Mouse (Mus musculus) embryo, embryonic 10.5 days (tissue): ENCODE data around the gene Rbfox2.

ENCODE experiments used
- DNase-seq: peaks from one replicate; pipeline ENCODE4 v3.0.0-alpha.2; 2015; ENCODE audit warnings: low spot score

Gene Rbfox2

DNA sequence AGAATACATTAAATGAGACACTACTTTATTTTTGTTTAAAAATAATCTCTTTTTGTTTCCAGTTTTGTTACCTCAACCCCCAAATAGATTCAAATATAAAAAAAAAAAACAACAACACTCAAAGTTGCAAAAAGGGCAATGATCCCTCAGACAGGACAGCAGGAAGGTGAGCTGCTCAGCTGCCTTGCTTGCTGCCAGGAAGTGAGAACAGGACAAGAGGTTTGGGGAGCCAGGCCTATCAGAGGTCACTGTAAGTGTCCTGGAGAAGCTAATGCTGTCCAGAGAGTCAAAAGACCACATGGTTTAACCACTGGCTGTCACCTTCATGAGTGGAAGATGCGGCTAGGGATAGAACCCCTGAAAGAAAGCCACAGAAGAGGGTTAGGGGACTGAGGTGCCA lies 161.8 kb downstream of the Rbfox2 start:
- no peak for DNase-seq

DNA sequence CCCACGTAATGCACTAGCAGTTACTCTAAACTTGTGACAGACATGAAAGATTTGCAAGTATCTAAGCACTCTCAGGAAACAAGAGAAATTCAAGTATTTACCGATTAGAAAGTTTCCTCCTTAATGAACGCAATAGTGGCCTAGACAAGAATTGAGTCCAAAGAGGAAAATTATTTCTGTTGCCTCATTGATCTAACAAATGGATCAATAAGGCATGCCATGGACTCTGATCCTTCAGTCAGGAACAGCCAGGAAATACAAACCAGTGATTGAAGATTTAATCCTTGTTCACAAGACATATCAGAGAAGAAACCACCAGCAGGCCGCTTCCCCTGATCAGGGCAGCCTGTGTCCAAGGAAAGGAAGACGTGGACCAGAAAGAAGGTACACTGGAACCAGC lies 164.0 kb downstream of the Rbfox2 start:
- no peak for DNase-seq

DNA sequence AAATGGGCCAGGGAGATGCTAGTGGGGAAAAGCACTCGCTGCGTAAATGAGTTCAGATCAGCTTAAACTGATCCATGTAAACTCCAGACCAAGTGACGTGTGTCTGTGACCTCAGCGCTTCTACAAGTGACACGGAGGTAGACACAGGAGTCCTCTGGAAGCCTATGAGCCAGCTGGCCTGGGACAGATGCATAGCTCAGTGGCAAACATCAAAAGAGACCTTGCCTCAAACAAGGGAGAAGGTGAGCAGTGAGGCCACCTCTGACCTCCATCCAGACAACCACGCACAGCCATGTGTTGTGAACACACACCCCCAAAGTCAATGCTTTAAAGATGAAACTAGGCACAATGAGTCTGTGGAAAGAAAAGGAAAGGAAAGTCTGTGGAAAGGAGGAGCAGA lies 164.5 kb downstream of the Rbfox2 start:
- DNase-seq = no peak

DNA sequence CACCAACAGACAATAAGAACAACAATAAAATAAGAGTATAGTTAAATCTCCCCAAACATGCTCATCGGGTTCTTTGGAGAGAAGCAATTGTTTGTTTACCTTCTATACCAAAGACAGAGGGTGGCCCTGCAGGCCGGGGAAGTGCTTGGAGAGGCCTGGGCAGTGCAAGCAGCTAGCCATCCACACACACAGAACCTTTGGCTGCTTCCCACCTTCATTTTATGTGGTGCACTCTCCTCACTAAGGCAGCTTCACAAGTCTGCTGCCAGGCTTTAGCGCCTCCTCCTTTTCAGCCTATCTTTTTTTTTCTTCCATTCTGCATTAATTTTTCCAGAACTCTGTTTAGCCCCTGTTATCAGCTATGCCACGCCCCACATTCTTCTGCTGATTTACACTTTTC lies 165.1 kb downstream of the Rbfox2 start:
- no peak for DNase-seq

DNA sequence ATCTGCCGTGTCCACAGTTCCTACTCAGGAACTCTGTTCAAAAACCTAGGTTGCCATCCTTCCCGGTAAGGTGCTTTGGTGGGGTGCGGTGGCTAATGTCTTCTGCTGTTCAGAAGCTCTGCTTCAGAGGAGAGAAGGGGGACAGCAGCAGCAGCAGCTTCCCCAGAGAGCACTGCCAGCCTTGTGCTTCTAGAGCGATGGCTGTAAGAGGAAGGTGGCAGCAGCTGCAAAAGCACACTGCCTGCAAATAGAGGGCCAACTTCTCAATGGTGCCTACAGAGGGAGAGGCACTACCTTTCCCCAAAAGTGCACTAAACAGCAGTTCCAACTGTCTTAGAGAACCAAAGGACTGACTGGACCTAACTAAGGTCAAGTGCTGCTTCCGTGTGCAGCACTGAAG lies 168.5 kb downstream of the Rbfox2 start:
- no peak for DNase-seq

DNA sequence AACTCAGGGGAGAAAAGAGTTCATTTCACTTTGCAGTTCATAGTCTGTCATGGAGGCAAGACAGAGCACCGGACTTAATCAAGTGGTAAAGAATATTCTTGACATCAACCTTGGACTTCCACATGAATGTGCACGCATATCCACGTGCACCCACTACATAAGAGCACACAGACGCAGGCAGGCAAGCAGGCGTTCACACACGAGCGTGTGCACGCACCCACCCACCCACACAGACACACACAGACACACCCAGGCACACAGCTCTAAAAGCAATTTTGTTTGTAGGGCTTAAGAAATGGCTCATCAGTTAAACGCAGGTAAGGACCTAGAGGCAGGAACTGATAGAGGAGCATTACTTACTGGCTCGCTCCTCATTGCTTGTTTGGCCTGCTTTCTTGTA lies 172.3 kb downstream of the Rbfox2 start:
- DNase-seq = no peak

DNA sequence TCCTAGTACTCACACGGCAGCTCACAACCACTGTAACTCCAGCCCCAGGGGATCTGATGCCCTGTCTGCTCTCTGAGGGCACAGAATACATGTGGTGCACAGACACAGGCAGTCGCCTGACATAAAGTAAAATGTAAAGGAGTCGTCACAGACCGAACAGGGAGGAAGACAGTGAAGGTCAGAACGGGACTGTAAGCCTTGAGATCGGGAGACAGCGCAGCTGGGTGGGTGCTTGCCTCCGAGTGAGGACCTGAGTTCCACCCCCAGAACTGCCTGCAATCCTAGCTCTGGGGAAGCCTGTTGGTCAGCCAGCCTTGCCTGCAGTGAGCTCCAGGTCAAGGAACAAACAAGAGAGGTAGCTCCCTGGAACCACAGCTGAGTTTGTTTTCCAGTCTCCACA lies 177.7 kb downstream of the Rbfox2 start:
- no peak for DNase-seq

DNA sequence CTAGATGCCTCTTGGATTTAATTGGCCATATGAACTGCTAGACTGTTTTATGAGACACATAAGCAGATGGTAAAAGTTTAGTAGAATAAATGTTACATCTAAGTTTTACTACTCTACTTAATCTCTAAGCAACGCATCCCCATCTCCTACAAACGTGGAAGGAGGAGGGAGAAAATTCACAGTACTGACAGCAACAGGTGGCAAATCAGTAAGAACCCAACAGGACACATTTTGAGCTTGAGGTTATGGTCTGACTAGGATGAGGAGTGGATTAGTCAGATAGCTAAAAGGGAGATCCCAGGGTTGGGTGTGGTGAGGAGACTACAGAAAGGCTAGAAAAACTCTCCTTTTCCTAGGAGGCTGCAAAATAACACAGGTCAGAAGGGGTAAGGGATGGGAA lies 179.1 kb downstream of the Rbfox2 start:
- no peak for DNase-seq

DNA sequence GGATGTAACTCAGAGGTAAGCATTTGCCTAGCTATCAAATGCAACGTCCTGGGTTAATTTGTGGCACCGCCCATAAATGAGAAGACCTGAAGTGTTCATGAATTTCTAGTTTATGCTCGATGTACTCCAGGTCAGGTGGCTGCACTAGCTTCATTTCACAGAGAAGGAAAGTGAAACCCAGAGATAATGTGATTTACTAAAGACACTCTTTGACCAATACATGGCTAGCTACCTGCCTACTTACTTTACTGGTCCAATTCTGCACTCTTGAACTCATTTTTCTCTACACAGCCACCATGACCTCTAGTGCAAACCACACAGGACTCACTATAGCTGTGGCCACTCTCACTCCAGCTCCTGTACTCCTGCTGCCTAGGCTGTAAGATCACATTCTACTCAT lies 180.1 kb downstream of the Rbfox2 start:
- DNase-seq = no peak

DNA sequence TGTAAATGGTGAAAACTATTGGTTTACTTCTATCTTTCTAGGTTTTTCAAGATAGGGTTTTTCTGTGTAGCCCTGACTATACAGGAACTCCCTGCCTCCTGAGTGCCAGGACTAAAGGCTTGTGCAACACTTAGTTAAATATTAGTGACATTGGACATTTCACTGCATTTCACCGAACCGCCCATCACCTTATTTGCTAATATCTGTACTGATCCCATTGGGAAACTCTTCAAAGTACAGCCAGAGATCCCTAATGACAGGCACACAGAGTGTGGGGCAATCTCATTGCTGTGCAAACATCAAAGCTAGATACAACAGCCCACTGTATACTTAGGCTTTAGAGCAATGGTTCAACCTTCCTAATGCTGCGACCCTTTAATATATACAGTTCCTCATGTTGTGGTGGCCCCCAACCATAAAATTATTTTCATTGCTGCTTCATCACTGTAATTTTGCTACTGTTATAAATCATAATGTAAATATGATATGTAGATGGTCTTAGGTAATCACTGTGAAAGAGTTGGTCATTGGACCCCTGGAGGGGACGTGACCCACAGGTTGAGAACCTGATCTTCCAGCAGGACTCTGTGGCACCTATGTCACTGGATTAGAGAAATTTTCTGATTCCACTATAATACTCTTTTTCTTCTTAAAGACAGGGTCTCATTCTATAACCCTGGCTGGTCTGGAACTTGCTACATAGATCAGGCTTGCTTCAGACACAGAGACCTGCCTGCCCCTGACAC lies 182.3 kb downstream of the Rbfox2 start:
- no peak for DNase-seq

DNA sequence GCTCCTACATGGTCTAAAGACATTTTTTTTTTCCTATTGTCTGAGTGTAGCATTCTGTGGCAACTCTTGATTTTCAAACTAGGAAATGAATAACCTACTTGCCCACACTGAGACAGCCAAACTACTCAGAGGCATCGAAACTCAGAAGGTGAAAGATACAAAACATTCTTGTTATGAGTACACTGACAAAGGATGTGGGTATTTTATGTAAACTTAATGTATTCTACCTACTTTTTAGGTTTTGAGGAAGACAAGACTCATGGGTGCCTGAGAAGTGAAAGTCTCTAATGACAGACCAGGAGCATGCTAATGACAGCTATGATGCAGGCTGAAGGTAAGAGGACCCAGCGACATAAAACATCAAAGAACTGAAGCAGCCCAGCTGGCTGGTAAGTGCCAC lies 184.0 kb downstream of the Rbfox2 start:
- no peak for DNase-seq

DNA sequence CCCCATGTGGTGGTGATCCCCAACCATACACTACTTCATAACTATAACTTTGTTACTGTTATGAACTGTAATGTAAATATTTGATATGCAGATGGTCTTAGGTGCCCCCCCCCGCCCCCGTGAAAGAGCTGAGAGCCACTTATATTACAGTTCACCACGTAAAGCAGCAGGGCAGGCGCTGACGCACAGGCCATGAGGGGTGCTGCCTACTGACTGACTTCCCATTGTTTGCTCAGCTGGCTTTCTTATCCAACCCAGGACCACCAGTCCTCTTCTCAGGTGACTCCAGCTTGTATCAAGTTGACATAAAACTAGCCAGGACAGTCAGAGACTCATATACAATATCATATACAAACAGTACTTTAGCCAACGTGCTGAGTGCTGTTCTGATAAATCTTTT lies 184.6 kb downstream of the Rbfox2 start:
- DNase-seq = no peak

DNA sequence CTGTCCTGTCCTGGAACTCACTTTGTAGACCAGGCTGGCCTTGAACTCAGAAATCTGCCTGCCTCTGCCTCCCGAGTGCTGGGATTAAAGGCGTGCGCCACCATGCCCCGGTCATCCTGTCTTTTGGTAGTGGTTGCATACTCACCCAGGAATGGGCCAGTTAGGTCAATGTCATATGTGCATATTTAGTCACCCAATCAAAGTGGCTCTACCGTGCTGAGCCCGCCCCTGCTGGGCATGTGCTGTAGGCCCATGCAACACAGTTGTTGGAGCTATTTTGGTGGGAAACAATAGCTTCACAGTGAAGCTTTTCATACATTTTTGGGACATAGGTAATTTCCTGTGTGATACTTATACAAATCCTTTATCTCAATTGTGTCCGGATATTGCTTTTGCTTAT lies 187.1 kb downstream of the Rbfox2 start:
- DNase-seq = no peak

DNA sequence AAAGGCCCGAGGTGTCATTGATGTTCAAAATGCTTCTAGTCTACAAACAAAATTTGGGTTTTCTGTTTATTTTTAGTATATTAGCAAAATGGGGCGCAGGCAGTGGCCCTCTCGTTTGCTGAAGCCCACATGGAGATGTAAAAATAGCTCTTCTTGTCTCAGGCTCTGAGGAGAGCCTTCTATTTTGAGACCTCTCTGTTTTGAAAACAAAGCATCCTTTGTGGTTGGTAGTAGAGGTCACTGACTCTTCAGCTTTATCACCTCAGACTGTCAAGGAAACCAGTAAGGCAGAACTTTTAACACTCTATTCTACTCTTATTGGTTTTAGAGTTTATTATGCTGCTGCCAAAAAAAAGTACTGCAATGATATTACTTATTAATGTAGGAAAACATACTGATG lies 189.6 kb downstream of the Rbfox2 start:
- peak; percentile 46 for DNase-seq

DNA sequence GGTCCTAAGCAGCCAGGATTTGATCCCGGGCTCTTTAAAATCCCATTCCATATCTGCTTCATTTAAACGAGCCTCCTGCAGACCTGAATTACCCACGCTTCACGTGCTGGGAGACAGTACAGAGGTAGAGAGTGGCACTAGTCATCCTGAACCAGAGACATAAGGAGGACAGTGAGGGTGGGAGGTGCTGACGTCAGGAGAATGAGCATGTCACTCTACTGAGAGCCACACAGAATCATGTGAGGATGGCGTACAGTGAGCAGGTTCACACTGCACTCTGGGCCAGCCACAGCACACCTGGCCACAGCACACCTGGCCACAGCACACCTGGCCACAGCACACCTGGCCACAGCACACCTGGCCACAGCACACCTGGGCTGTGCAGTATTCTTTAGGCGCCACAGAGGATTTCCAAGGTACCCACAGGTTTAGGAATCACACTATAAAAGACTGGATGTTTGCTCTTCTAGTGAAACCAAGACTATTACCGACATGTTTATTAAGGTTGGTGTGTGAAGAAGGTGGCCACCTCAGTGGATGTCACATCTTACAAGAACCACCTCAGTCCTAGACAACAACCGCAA lies 190.6 kb downstream of the Rbfox2 start:
- no peak for DNase-seq

DNA sequence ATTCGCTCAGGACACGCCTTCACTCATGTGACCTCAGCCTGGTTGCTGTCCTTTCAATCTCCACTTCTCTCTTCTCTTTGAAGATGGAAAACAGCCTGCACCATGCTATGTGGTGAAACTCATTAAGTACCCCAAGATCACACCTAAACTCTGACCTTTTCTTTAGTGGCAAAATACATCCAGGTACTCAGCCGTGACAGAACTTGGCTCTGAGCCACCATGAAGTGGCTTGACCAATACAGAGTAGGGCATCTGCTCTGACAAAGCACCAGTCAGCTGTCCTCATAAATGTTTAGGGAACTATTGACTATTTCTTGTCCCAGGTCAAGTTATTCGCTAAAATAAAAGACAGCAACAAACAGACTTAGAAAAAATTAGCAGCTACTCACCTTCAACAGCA lies 191.3 kb downstream of the Rbfox2 start:
- no peak for DNase-seq

DNA sequence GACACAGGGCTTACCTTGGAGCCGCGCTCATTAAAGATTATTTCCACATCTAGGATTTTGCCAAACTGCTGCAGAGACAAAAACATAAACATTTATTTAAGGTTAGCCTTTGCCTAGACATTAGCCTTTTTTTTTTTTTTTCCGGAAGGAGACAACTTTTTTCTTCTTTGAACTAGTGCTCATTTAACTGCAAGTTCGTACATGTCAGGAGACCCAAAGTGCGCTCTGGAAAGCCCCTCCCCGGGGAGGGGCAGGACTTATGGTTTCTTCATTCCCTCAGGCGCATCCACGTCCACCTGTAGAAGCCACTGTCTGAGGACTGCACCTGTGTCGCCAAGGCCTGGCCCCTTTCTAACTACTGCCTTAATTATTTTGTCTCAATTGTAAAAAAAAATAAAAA lies 193.2 kb downstream of the Rbfox2 start:
- no peak for DNase-seq

DNA sequence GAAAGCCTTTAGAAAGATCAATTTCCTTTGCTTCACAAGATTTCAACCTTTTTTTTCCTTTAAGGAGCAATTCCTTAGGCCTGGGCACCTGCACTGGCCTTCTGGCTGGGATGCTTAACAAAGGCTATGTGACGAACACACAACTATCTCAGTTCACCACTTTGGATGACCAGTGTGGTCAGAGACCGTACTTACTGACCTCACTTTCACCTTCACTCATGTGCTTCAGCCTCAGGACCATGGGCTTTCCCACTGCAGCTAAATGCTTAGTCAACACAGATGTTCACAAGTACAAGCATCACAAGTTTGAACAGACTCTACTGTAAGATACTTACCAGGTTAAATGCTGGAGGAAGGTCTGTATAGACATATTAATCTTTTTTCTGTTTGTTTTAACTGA lies 194.4 kb downstream of the Rbfox2 start:
- no peak for DNase-seq

DNA sequence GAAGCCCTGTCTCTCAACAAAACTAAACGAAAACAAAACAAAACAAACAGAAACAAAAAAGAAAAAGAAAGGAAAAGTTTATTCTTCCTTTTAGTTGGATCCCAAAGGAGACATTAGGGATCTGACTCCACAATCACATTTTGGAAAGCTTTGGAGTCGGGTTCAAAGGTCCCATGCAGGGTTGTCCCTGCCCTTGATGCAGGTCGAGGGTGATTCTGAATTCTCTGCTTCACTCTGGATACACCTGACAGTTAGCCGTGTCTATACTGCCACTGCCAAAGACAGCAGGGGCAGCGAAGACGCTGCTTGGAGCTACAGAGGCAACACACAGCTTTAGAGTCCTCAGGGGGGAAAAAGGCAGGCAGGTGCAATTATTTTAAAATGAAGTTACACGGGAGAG lies 194.9 kb downstream of the Rbfox2 start:
- no peak for DNase-seq

DNA sequence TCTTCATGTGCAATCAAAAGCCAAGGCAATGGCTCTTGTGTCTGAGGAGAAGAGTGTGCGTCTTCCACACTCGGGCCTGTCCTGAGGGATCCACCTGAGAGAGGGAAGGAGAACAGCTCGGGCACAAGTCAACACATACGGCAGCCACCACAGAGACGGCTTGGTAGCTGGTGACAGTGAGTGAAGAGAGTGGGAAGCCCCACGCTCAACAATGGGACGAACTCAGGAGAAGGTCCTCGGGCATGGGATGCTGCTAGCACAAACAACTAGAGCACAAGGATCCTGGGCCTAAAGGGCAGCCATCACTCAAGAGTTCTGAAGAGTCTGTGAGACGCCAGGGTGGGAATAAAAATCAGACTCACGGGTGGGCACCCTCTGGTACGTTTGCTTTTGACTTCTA lies 196.4 kb downstream of the Rbfox2 start:
- no peak for DNase-seq

DNA sequence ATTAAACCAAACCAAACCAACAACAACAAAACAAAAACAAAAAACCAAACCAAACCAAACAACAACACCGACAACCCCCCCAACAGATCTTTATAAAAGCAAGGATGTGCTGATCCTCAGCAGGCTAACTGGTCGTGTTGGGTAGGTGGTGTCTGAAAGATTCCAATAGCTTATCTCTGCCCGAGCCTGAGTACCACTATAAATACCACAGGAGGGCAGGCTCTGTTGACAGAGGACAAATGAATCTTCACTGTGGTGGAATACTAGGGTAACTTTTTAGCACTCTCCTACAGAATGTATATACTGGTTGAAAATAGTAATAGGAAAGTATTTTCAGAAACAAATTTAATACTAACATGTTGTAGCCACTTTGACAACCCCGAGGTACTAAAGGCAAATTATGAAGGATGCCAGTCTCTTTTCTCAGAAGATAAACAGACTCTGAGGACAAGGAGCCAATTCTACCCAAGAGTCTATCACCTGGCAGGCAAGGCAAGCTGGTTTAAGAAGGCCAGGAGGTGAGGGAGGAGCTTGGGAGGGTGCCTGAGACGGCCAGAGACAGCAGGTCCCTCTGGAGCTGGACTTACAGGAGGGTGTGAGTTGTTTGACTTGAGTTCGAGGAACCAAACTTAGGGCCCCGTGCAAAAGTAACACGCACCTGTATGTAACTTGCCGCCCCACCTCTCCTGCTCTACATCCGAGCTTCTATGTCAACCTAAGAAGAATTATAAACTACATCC lies 199.5 kb downstream of the Rbfox2 start:
- DNase-seq = no peak

DNA sequence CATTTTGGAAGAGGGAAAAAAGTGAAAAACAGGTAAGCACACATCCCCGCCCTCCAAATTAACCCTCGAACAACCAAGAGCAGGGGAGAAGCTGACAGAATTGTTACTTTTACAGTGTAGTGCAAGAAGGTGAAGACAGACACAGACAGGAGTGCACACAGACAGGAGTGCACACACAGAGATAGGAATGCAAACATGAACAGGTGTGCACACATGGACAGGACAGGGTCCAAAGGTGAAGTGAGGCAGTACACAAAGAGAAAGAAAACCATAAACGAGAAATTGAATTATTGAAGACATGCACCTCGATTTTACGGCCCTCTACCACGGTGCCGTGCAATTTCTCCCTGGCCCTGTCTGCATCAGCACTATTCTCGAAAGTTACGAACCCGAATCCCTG lies 201.5 kb downstream of the Rbfox2 start:
- DNase-seq = no peak

DNA sequence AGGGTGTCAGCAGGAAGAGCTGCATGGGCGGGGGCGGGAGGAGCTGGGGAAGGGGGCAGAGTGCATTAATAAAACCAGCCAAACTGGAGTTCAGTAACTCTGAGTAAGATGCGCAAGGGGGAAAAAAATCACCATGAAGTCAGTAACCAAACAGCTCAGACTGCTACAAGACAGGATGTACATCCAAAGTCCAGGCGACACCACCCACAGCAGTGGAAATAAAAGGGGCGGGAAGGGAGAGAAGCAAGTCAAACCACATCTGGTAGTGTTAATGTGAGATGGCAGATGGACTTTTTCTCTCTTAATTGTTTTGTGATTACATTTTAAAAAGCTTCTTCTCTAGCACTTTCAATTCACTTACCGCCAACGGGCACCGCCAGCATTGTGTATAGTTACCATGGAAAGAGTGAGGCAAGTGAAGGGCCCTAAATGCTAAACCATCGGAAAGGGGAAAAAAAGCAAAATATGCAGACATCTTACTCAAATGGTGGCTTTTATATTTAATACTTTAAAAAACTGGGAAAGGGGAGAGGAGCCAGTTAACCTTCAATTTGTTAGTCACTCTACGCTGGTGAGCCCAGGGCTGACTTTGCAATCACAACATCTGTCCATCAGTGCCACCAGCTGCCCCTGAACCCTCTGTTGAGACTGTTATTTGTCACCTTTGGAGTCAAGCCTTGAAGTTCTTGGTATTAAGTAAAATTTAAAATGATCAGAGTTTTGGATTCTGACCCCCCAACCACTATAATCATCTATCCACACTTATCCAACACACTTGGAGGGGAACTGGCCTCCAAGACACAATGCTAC lies 202.2 kb downstream of the Rbfox2 start:
- DNase-seq = no peak
